Mouse (Mus musculus) gastrocnemius, postnatal 25 days (tissue): ENCODE results near the gene Vmn1r30. TPM values are rescaled to one million over a fixed set of nuclear protein-coding genes. Genes with fewer than 3 reads are reported as not detected.

Experiments used
- DNase-seq: peaks from one replicate; pipeline ENCODE4 v3.0.0; 2022
- long read RNA-seq, 2 experiments: library from polyadenylated mRNA; stranded (forward); transcript quantifications; one replicate each; pipeline ENCODE4 v2.0.0; 2021
- total RNA-seq, 2 experiments: library from RNA; stranded (reverse); gene quantifications; 1 replicate in 1 of 2; 2 replicates in 1 of 2; pipeline ENCODE4 v1.2.3; 2021

Gene Vmn1r30
- total RNA-seq = not detected
- long read RNA-seq, experiment 1 = 0 reads
- long read RNA-seq, experiment 2 = 0 reads

- DNase-seq = no peak
Observed at GRCm38 (mm10) chr6:58443285-58443684, at the start of gene Vmn1r30. TSS of gene Vmn1r30 (minus strand) at chr6:58443385.

GRCm38 (mm10) chr6:58475230-58475629 is 32.0 kb upstream of the Vmn1r30 start, which contains the start of gene Vmn1r31:
TSS of gene Vmn1r31 (minus strand) at chr6:58475330.
- no peak for DNase-seq

Other genes with a start within 250 kb of the Vmn1r30 start
- gene Vmn1r27, start 224.6 kb downstream of the Vmn1r30 start, total RNA-seq = not detected
- not detected for gene Vmn1r28, start 181.3 kb downstream of the Vmn1r30 start, total RNA-seq
- gene Vmn1r29, start 141.8 kb downstream of the Vmn1r30 start, total RNA-seq = not detected
- gene Vmn1r31, start 31.9 kb upstream of the Vmn1r30 start, total RNA-seq = not detected
- 10 to 100 TPM; 14.6 to 19.1 TPM for gene Abcg2, start 141.1 kb upstream of the Vmn1r30 start, total RNA-seq